Mouse (Mus musculus) forebrain, embryonic 16.5 days (tissue): ENCODE results near the gene Col23a1. TPM values are rescaled to one million over a fixed set of nuclear protein-coding genes. Genes with fewer than 3 reads are reported as not detected.

Experiments
- ATAC-seq: fragments of 200-750 bp; cut with Nextera tagmentation; 2 replicates; pipeline ENCODE4 v1.8.0; 2017; ENCODE audit warnings: mild to moderate bottlenecking, moderate library complexity
- H3K27ac ChIP-seq: fragments of 300-500 bp; sonication (generic); 2 replicates; pipeline ENCODE4 v1.5.1; 2014; ENCODE audit warnings: low read length, control low read depth
- H3K27me3 ChIP-seq: fragments of 300-500 bp; sonication (generic); replicated peaks from 2 replicates; pipeline ENCODE4 v1.6.1; 2014; ENCODE audit warnings: low read length; ENCODE audit not compliant: control insufficient read depth, insufficient read depth
- H3K36me3 ChIP-seq: fragments of 300-500 bp; sonication (generic); 2 replicates; pipeline ENCODE4 v1.6.1; 2014; ENCODE audit not compliant: control insufficient read depth, insufficient read depth
- H3K4me1 ChIP-seq: fragments of 300-500 bp; sonication (generic); replicated peaks from 2 replicates; pipeline ENCODE4 v1.6.1; 2014; ENCODE audit warnings: low read length; ENCODE audit not compliant: control insufficient read depth, insufficient read depth
- H3K4me2 ChIP-seq: fragments of 300-500 bp; sonication (generic); 2 replicates; pipeline ENCODE4 v1.6.1; 2014; ENCODE audit warnings: mild to moderate bottlenecking, low read length, control low read depth
- H3K4me3 ChIP-seq: fragments of 300-500 bp; sonication (generic); replicated peaks from 2 replicates; pipeline ENCODE4 v1.5.1; 2014; ENCODE audit warnings: mild to moderate bottlenecking, low read length, control low read depth
- H3K9ac ChIP-seq: fragments of 300-500 bp; sonication (generic); replicated peaks from 2 replicates; pipeline ENCODE4 v1.6.1; 2014; ENCODE audit warnings: low read depth, low read length, control low read depth
- H3K9me3 ChIP-seq: fragments of 300-500 bp; sonication (generic); 2 replicates; pipeline ENCODE4 v1.6.1; 2016; ENCODE audit warnings: low read length; ENCODE audit not compliant: control insufficient read depth
- WGBS: fragments of 180-500 bp; shearing (Covaris S2); extraction: QIAGEN DNeasy Blood & Tissue Kit; methylation state at CpG from one replicate; pipeline ENCODE4 v1.1.7; 2014; 5-methylcytosine and 5-hydroxymethylcytosine counted together
- polyA plus RNA-seq: library from polyadenylated mRNA; unstranded; fragments of >200 nt; fragmentation: Nextera tagmentation; extraction: Ambion mirVana; gene quantifications from 2 replicates; pipeline ENCODE4 v1.2.1, GENCODE M21; 2015

Col23a1 gene
- polyA plus RNA-seq, 1 experiment from 2014 or later, result 3.0 TPM

DNA sequence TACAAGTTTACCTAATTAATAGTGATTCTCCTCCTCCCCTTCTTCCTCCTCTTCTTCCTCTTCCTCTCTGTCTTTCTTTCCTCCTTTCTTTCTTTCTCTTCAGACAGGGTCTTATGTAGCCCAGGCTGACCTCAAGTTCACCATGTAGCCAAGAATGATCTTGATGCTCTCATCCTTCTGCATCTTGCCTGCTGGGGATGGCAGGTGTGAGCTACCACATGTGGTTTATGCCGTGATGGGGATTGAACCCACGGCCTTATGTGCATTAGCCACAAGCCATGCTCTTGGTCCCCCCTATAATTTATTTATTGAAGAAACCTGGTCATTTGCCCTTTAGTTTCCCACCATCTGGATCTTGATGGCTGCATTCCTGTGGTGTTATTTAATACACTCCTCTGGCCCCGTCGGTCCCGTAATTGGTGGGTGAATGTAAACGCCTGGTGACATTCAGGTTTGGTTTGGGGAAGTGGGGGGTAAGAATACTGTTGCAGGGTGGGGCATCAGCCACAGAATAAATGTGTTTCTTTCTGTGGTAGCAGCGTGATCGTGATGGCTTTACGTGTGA is 104.7 kb downstream of the Col23a1 start:
- H3K27me3 ChIP-seq, result no peaks in the 10 kb centered on the region
- 83% methylated on average over 9 of the region's 9 CpGs for WGBS
- H3K27ac ChIP-seq, result no peak overlapping the region
- H3K4me1 ChIP-seq, result peaks cover 17% of the 10 kb centered on the region
- ATAC-seq, result no peak
- H3K9ac ChIP-seq, result no peak overlapping the region
- H3K4me3 ChIP-seq, result no peak overlapping the region
- no peak overlapping the region for H3K4me2 ChIP-seq
- no peaks in the 10 kb centered on the region for H3K9me3 ChIP-seq
- no peaks in the 10 kb centered on the region for H3K36me3 ChIP-seq

DNA sequence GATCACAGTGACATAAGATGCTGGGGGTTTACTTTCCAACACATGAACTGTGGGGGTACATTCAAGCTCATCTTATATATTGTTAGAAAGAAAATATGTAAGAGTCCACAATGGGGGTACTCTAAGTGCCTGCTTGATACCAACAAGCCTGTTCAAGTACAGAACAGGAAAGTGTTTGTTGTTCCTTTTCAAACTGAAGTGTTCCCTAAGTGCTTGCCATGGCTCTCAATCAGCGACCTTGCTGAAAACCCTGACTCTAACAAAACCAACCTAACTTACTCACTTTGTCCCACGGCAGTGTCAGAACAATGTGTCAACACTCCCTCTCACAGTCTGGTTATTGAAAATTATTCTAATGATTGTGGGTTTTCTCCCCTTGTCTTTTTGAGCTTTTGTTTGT is 106.7 kb downstream of the Col23a1 start:
- Histone ChIP-seq H3K9me3 (no peaks in the 10 kb centered on the region), H3K36me3 (no peaks in the 10 kb centered on the region), H3K27ac (no peak overlapping the region), H3K4me3 (no peak overlapping the region), H3K27me3 (no peaks in the 10 kb centered on the region), H3K4me1 (peaks cover 5% of the 10 kb centered on the region), H3K9ac (no peak overlapping the region), H3K4me2 (no peak overlapping the region)
- no peak for ATAC-seq
- WGBS, result 74% methylated on average over 2 of the region's 2 CpGs

DNA sequence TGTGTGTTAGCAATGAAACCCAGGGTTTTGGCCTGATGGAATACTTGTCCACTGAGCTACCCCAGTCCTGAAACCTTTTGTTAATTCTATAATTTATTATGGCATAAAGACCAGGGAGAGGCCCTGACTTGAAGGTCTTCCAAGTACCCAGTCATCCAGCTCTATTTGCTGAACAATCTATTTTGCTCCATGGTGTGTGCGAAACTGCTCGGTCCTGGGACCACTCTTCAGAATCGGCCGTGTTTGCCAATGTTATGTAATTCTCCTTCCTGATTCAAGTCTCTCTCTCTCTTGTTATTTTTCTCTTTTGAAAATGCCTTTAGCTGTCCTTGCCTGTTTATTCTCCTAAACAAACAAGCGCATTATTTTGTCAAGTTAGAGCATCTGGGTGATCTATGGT is 108.4 kb downstream of the Col23a1 start:
- H3K9ac ChIP-seq, result no peak overlapping the region
- H3K36me3 ChIP-seq, result no peaks in the 10 kb centered on the region
- no peak overlapping the region for H3K4me3 ChIP-seq
- H3K9me3 ChIP-seq, result no peaks in the 10 kb centered on the region
- H3K27ac ChIP-seq, result no peak overlapping the region
- 91% methylated on average over 5 of the region's 5 CpGs for WGBS
- no peaks in the 10 kb centered on the region for H3K27me3 ChIP-seq
- no peak overlapping the region for H3K4me2 ChIP-seq
- H3K4me1 ChIP-seq, result no peaks in the 10 kb centered on the region
- ATAC-seq, result no peak

DNA sequence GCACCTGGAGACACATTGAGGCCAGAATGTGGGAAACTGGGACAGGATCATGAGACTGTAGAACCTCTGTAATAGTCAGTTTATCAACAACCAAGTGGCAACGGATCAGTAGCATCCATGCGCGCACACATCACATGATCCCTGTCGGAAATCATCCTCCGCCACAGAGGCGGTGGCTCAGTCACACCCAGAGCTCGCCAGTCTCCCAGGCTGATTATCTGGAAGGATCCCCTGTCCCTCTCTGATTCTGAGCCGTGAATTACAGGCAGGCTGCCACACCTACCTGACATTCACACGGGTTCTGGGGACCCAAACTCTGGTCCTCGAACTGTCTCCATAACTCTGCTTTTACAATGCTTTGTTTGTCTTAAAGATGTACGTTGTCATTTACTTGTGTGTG is 110.6 kb downstream of the Col23a1 start:
- no peaks in the 10 kb centered on the region for H3K9me3 ChIP-seq
- H3K27ac ChIP-seq, result no peak overlapping the region
- no peaks in the 10 kb centered on the region for H3K27me3 ChIP-seq
- no peaks in the 10 kb centered on the region for H3K4me1 ChIP-seq
- ATAC-seq, result no peak
- WGBS, result 86% methylated on average over 11 of the region's 11 CpGs
- no peak overlapping the region for H3K9ac ChIP-seq
- no peak overlapping the region for H3K4me3 ChIP-seq
- no peaks in the 10 kb centered on the region for H3K36me3 ChIP-seq
- no peak overlapping the region for H3K4me2 ChIP-seq

DNA sequence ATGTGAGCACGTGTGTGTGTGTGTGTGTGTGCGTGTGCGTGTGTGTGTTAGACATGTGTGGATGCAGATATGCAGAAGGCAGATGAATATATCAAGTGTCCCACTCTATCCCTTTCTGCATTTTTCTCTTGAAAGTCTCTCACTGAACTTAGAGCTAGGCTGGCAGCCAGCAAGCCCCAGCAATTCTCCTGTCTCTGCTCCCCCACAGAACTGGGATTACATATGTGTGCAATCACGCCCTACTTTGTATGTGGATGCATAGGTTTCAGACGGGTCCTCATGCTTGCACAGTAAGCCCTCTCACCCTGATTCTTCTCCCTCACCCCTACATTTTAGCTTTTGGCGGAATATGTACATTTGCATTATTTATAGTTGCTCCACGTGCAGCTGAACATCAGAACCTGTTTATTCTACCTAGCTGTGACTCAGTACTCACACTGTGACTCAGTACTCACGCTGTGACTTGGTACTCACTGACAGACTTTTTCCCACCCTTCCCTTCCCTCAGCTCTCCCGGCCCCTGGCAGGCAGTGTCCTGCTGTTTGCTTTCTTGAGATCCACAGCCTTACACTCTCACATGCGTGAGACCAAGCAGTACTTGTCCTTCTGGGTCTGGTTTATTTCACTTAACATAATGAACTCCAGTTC is 111.9 kb downstream of the Col23a1 start:
- H3K36me3 ChIP-seq, result no peaks in the 10 kb centered on the region
- H3K27ac ChIP-seq, result no peak overlapping the region
- H3K4me1 ChIP-seq, result no peaks in the 10 kb centered on the region; the same call in 1 of the 2 replicates
- no peak for ATAC-seq
- no peaks in the 10 kb centered on the region for H3K9me3 ChIP-seq
- no peaks in the 10 kb centered on the region for H3K27me3 ChIP-seq
- no peak overlapping the region for H3K4me2 ChIP-seq
- 72% methylated on average over 10 of the region's 10 CpGs for WGBS
- H3K4me3 ChIP-seq, result no peak overlapping the region
- H3K9ac ChIP-seq, result no peak overlapping the region

DNA sequence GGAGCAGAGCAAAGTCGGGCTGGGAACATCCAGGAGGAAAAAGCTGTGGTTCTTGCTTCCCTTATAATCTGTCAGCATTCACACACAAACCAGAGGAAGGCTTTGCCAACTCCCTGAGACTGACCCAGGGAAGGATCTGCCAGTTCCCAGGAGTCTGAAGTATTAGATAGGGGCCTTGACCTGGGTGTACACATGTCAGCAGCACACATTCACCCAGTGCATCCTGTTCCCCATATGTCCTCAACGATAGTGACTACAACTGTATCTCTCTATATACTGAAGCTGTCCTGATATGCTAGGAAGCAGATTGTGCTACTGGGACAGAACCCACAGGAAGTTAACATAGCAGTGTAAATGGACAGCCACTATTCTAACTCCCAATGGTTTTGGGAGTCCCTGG is 114.2 kb downstream of the Col23a1 start:
- no peaks in the 10 kb centered on the region for H3K36me3 ChIP-seq
- WGBS, result 98% methylated on average over 2 of the region's 2 CpGs
- no peak overlapping the region for H3K4me3 ChIP-seq
- H3K27me3 ChIP-seq, result no peaks in the 10 kb centered on the region
- no peak overlapping the region for H3K27ac ChIP-seq
- H3K4me1 ChIP-seq, result peaks cover 2% of the 10 kb centered on the region; the same call in 1 of the 2 replicates
- H3K4me2 ChIP-seq, result no peak overlapping the region
- no peak overlapping the region for H3K9ac ChIP-seq
- H3K9me3 ChIP-seq, result no peaks in the 10 kb centered on the region
- no peak for ATAC-seq

- H3K4me2 ChIP-seq, result no peak overlapping the region
- no peak for ATAC-seq
- no peak overlapping the region for H3K9ac ChIP-seq
- no peaks in the 10 kb centered on the region for H3K27me3 ChIP-seq
- 82% methylated on average over 5 of the region's 5 CpGs for WGBS
- H3K4me1 ChIP-seq, result peaks cover 2% of the 10 kb centered on the region; the same call in 1 of the 2 replicates
- H3K27ac ChIP-seq, result no peak overlapping the region
- no peak overlapping the region for H3K4me3 ChIP-seq
- H3K9me3 ChIP-seq, result no peaks in the 10 kb centered on the region
- H3K36me3 ChIP-seq, result no peaks in the 10 kb centered on the region
Measured at GRCm38 (mm10) chr11:51404865-51405440, 115.2 kb downstream of the Col23a1 start.

DNA sequence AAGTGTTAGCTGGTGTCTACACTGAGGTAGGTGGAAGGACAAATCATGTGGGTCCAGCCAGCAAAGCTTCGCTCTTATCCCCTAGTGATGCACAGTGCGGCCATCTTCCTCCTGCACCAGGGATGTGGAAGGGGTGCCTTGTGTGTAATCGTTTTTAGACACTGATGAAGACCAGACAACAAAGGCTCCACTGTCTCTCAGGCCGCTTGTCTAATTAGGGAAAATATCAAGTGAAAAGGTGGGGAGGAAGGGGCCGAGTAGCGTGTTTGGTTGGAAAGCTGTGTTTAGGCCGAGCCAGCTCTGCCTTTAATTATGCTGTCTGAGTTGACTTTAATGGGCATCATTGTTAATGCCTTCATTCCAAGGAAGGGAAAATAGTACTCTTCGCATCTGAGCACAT is 116.8 kb downstream of the Col23a1 start:
- no peak overlapping the region for H3K4me3 ChIP-seq
- H3K4me1 ChIP-seq, result peaks cover 2% of the 10 kb centered on the region; the same call in 1 of the 2 replicates
- H3K36me3 ChIP-seq, result no peaks in the 10 kb centered on the region
- H3K4me2 ChIP-seq, result no peak overlapping the region
- no peaks in the 10 kb centered on the region for H3K27me3 ChIP-seq
- no peaks in the 10 kb centered on the region for H3K9me3 ChIP-seq
- 31% methylated on average over 8 of the region's 8 CpGs for WGBS
- peak; percentile 23; the same call in 1 of the 2 replicates for ATAC-seq
- no peak overlapping the region for H3K9ac ChIP-seq
- H3K27ac ChIP-seq, result no peak overlapping the region

GRCm38 (mm10) chr11:51407351-51407750 is 117.6 kb downstream of the Col23a1 start:
- no peaks in the 10 kb centered on the region for H3K36me3 ChIP-seq
- no peaks in the 10 kb centered on the region for H3K27me3 ChIP-seq
- WGBS, result 82% methylated on average over 8 of the region's 8 CpGs
- H3K27ac ChIP-seq, result no peak overlapping the region
- H3K9me3 ChIP-seq, result no peaks in the 10 kb centered on the region
- ATAC-seq, result no peak
- no peak overlapping the region for H3K4me2 ChIP-seq
- H3K9ac ChIP-seq, result no peak overlapping the region
- peaks cover 2% of the 10 kb centered on the region; the same call in 1 of the 2 replicates for H3K4me1 ChIP-seq
- H3K4me3 ChIP-seq, result no peak overlapping the region
